Mouse (Mus musculus): ENCODE measurements around the gene Ndufs4.
"Not testable (repeated sequence)": the region's sequence is repeated elsewhere in the genome, so short reads cannot be mapped to it uniquely, and the experiment has no call there.

The Ndufs4 gene

DNA sequence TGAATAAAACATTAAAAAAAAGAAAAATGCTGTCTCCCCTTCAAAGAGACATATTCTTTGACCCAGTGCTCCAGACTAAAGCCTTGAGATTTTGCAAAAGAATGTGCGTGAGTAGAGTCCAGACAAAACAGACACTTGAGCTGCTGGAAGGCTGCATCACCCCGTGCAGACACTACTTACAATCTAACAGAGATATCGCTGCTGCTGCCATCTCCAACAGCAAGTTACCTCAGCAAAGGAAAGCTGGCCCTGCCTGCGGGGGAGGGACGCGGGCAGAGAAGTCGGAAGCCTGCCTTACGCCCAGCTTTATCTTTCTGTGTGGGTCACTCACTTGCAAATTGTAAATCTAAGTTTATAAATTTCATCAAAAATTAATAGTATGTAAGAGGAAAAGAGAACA lies 45.1 kb downstream of the Ndufs4 start:
- DNase-seq (ENCODE audit: low spot score in 2 of 2): no peak

DNA sequence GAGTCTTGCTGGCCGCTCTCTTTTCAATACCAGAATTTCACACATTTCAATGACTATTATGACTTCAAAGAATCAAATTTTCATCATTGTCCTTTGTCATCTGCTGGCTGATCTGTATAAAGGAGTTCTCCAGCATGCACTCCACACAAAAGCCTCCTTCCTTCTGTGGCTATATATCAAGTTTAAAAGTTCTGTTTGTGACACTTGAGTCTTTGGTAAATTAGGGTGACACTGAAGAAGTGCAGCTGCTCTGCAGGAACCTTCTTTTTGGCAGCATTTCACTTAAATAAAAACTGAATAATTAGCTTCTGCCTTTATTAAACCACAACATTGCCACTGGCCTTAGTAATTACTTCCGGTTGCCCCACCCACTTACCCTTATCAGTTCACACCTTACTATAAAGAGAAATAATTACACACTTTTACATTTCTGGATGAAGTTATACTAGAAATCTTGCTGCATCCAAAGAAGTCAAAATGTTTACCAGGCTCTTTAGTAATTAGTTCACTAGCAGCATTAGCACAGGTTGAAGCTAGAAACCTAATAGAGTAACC lies 68.1 kb downstream of the Ndufs4 start:
- no peak for DNase-seq (ENCODE audit: low spot score in 2 of 2)

- no peak for DNase-seq (ENCODE audit: low spot score in 2 of 2)
Measured at GRCm38 (mm10) chr13:114319136-114319535, 68.9 kb downstream of the Ndufs4 start.

GRCm38 (mm10) chr13:114315374-114315773 lies 72.7 kb downstream of the Ndufs4 start:
- no peak for DNase-seq (ENCODE audit: low spot score in 2 of 2)

GRCm38 (mm10) chr13:114314953-114315352 lies 73.1 kb downstream of the Ndufs4 start:
- no peak for DNase-seq (ENCODE audit: low spot score in 2 of 2)

DNA sequence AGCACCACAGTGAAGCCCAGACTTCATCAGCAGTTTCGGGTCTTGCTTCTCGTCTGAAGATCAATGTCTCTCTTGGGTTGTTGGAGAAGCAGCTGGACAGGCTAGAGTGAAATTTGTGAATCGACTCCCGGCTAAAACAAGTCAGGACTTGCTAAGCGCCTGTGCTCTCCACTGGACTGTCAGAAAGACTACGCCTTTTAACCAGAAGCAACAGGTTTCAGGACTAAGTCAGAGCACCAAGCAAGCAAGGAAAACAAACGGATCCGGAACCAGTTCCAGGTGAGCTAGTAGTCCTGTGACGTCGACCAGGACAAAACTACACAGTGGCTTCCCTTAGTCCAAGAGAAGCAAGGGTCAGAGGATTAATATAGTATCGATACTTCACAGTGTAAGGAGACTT lies 77.5 kb downstream of the Ndufs4 start:
- DNase-seq (ENCODE audit: low spot score in 2 of 2): no peak

DNA sequence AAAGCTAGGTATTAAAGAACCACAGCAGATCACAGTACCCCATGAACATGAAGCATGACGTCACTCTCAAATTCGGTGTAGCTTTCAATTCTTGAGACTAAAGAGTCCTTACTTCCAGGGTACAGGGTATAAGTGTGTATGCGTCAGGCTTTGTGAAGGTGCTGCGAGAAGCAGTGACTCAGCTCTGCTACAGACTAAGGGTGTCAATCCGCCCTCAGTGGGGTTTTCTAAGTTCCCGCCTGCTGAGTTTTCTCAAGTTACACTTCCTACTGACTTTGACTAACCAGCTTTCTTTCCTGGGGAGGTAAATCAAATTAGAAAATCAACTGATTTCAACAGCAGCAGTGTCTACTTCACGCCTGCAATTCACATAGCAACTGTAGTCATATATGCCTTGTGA lies 83.4 kb downstream of the Ndufs4 start:
- DNase-seq (ENCODE audit: low spot score in 2 of 2): no peak

GRCm38 (mm10) chr13:114303466-114304175 lies 84.4 kb downstream of the Ndufs4 start:
- DNase-seq (ENCODE audit: low spot score in 2 of 2): no peak

DNA sequence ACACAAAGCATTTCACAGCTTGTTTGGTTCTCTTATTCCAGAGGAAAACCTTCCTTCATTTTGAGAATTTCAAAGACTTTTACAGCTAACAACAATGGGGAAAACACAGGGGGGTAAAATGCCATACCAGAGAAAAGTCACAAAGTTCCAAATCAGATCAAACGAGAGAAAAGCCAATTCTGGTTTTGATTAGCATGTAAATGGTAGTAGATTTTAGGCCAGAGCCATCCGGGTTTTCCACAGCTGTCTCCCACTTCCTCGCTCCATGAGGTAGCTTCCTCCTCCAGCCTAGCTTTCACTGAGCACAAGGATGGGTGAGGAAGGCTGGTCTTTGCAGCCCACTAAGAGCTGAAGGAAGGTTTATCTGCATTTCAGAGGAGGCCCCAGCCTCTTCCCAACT lies 90.3 kb downstream of the Ndufs4 start:
- DNase-seq (ENCODE audit: low spot score in 2 of 2): no peak

DNA sequence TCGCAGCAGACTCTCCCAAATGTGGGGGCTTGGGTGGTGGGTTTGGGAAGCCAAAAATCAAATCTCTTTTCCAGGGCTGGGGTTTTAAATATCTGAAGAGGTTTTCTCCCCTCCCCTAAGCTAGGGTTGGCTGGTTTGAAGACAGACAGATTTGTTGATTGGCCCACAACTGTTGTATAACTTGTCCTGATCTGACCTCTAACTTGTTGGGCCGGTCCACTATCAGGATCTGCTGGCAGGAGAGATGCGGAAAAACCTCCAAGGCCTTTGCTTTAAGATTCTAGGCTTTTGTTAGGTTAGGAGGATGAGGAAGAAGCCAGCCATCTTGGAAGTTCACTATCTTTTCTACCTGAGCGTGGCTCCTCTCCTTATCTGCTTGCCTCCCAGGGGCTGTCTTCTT lies 91.5 kb downstream of the Ndufs4 start:
- no peak for DNase-seq (ENCODE audit: low spot score in 2 of 2)

DNA sequence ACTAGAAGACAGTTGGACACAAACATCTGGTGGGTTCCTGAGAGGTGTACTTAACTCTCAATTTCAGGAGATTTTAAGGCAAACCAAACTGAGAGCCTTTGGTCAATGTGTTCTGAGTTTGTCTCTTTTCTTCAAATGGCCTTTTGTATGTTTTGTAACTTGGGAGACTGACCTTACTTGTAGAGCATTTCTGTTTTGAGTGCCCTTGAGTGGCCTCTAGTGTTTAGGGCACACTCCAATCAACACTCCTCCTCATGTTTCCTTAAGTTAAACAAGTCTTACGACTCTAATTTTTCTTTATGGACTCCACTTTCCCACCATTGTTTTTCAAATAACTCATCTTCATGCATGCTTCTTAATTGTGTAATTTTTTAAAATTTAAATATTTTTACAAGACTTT lies 98.6 kb downstream of the Ndufs4 start:
- no peak for DNase-seq (ENCODE audit: low spot score in 2 of 2)

DNA sequence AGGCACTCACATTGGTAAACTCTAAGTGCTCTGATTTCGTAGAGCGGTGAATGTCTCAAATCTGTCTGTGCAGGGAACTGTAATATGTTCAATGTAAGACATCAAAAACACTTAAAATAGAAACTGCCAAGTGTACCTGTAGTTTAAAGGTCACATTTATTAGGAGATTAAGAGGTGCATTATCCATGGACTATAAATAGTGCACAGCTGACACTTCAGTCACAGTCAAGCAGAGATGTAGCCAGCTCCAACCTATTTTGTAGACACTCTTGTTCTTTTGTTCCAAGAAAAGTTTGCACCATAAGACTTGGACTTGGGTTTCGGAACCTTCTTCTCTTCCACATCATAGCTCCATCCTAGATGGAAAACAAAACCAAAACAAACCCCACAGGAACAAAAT lies 99.5 kb downstream of the Ndufs4 start:
- DNase-seq (ENCODE audit: low spot score in 2 of 2): no peak

- not testable (repeated sequence) for DNase-seq (ENCODE audit: low spot score in 2 of 2)
Measured at GRCm38 (mm10) chr13:114278690-114279089, 109.4 kb downstream of the Ndufs4 start.

DNA sequence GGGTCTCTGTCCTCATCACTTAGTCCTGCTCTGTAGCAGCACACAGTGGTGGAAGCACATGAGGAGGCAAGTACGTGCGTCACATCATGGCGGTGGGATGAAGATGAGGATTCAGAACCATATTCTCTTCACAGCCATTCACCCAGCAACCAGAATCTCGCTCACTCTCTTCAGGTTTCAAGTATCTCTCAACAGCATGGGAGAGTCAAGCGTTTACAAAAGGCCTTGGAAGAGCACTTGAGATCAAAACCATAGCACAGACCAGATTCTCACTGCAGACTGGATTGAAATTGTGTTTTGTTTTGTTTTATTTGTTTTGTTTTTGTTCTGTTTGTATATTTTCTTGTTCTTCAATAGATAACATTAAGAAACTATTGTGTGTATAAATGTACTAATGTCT lies 110.8 kb downstream of the Ndufs4 start:
- DNase-seq (ENCODE audit: low spot score in 2 of 2): no peak

GRCm38 (mm10) chr13:114271410-114272105 lies 116.5 kb downstream of the Ndufs4 start:
- DNase-seq (ENCODE audit: low spot score in 2 of 2): no peak

DNA sequence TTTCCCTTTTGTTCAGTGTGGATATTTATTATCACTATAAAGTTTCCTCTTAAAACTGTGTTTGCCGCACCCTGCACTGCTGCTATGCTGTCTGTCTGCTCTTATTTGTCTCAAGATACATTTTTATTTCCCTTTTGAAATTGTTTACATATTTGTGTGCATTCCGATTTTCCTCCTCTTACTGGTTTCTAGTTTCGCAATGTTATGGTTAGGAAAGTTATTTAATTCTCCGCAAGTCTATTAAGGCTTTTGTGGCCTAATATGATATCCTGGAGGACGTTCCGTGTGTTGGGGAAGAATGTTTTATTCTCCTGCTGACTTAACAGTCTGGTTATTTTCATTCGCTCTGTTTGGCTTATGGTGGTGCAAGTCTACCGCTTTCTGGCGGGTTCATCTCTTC lies 120.3 kb downstream of the Ndufs4 start:
- no peak for DNase-seq (ENCODE audit: low spot score in 2 of 2)

GRCm38 (mm10) chr13:114260486-114261205 lies 127.4 kb downstream of the Ndufs4 start:
- no peak for DNase-seq (ENCODE audit: low spot score in 2 of 2)

- no peak for DNase-seq (ENCODE audit: low spot score in 2 of 2)
Measured at GRCm38 (mm10) chr13:114254697-114255096, 133.4 kb downstream of the Ndufs4 start.

Measured in thymus, postnatal 10 days (tissue).